Mouse (Mus musculus): ENCODE data around the gene Fbxw9.
"Not testable (repeated sequence)": the region's sequence is repeated elsewhere in the genome, so short reads cannot be mapped to it uniquely, and the experiment has no call there.

The Fbxw9 gene

GRCm38 (mm10) chr8:85036718-85037365 lies 23.0 kb upstream of the Fbxw9 start, which contains the start of gene Tnpo2:
TSS of gene Tnpo2 (plus strand) at chr8:85036915.
- in situ Hi-C loops (cut with MboI, MseI): no loop called here

- in situ Hi-C loops (cut with MboI, MseI): no loop called here
These were observed 22.5 kb upstream of the Fbxw9 start for GRCm38 (mm10) chr8:85037366-85037680.

- in situ Hi-C loops (cut with MboI, MseI): no loop called here
These were observed 21.9 kb upstream of the Fbxw9 start for GRCm38 (mm10) chr8:85037681-85038531.

GRCm38 (mm10) chr8:85043619-85044018 lies 16.2 kb upstream of the Fbxw9 start:
- in situ Hi-C loops (cut with MboI, MseI): no loop called here

GRCm38 (mm10) chr8:85057367-85057766 lies 2.5 kb upstream of the Fbxw9 start:
- in situ Hi-C loops (cut with MboI, MseI): no loop called here

GRCm38 (mm10) chr8:85062603-85063002 lies 2.7 kb downstream of the Fbxw9 start:
- in situ Hi-C loops (cut with MboI, MseI): no loop called here

GRCm38 (mm10) chr8:85065213-85065612 lies 5.4 kb downstream of the Fbxw9 start:
- in situ Hi-C loops (cut with MboI, MseI): no loop called here

GRCm38 (mm10) chr8:85067155-85067554 lies 7.3 kb downstream of the Fbxw9 start:
- in situ Hi-C loops (cut with MboI, MseI): no loop called here

GRCm38 (mm10) chr8:85067982-85068381 lies 8.1 kb downstream of the Fbxw9 start, which contains the start of gene Gm5741:
TSS of gene Gm5741 (minus strand) at chr8:85067982.
- in situ Hi-C loops (cut with MboI, MseI): no loop called here

- in situ Hi-C loops (cut with MboI, MseI): no loop called here
These were observed 11.2 kb downstream of the Fbxw9 start for GRCm38 (mm10) chr8:85071041-85071440.

- in situ Hi-C loops (cut with MboI, MseI): no loop called here
These were observed 11.8 kb downstream of the Fbxw9 start, which contains the start of gene Dhps for GRCm38 (mm10) chr8:85071514-85072281. TSS of gene Dhps (plus strand) at chr8:85071757.

- in situ Hi-C loops (cut with MboI, MseI): no loop called here
These were observed 12.6 kb downstream of the Fbxw9 start for GRCm38 (mm10) chr8:85072364-85072929.

GRCm38 (mm10) chr8:85073041-85073612 lies 13.3 kb downstream of the Fbxw9 start:
- in situ Hi-C loops (cut with MboI, MseI): no loop called here

GRCm38 (mm10) chr8:85074167-85074566 lies 14.3 kb downstream of the Fbxw9 start:
- in situ Hi-C loops (cut with MboI, MseI): no loop called here

- in situ Hi-C loops (cut with MboI, MseI): loop anchor here (5.0 kb wide), 1 partner anchor 218 kb away; no protein-coding TSS in a partner anchor
These were observed 14.8 kb downstream of the Fbxw9 start for GRCm38 (mm10) chr8:85074617-85075016.

GRCm38 (mm10) chr8:85076001-85076400 lies 16.1 kb downstream of the Fbxw9 start:
- in situ Hi-C loops (cut with MboI, MseI): loop anchor here (5.0 kb wide), 1 partner anchor 216 kb away; no protein-coding TSS in a partner anchor

- in situ Hi-C loops (cut with MboI, MseI): loop anchor here (5.0 kb wide), 1 partner anchor 215 kb away; no protein-coding TSS in a partner anchor
These were observed 17.1 kb downstream of the Fbxw9 start for GRCm38 (mm10) chr8:85076993-85077392.

- in situ Hi-C loops (cut with MboI, MseI): no loop called here
These were observed 20.3 kb downstream of the Fbxw9 start for GRCm38 (mm10) chr8:85080214-85080531.

GRCm38 (mm10) chr8:85080532-85081215 lies 20.8 kb downstream of the Fbxw9 start, which contains the start of gene Wdr83os:
TSS of gene Wdr83os (plus strand) at chr8:85080740.
- in situ Hi-C loops (cut with MboI, MseI): no loop called here

- in situ Hi-C loops (cut with MboI, MseI): no loop called here
These were observed 21.3 kb downstream of the Fbxw9 start, which contains the start of gene Wdr83 for GRCm38 (mm10) chr8:85081216-85081555. TSS of gene Wdr83 (minus strand) at chr8:85081306.

GRCm38 (mm10) chr8:85082169-85082568 lies 22.3 kb downstream of the Fbxw9 start:
- in situ Hi-C loops (cut with MboI, MseI): not testable (repeated sequence)
